27 mouse cellular contexts compared by ENCODE assay signal in genomic region chr4:46966551-46966950, GRCm38 (mm10). TPM values are rescaled to one million over a fixed set of nuclear protein-coding genes. Genes with fewer than 3 reads are reported as not detected.
DNase-seq lines count a peak whose midpoint lies in the region; ATAC-seq and TF ChIP-seq lines count a peak whose summit lies in the region.
"Had no signal": no experiment of that assay in that cellular context is flagged by ENCODE, and none has a peak within 500 bp of the region (broad histone marks: within the 10 kb centered on the region; RNA-seq: fewer than 3 reads in every experiment).

No protein-coding gene starts in this region.

- H3K4me1 ChIP-seq in embryonic facial prominence, embryonic 14.5 days (ENCODE audit: control insufficient read depth, insufficient read depth, low read length): no peaks in the 10 kb centered on the region
- no peaks in the 10 kb centered on the region for H3K4me1 ChIP-seq in embryonic facial prominence, embryonic 10.5 days
- H3K4me1 ChIP-seq in neural tube, embryonic 15.5 days: peaks cover 18% of the 10 kb centered on the region
- no peaks in the 10 kb centered on the region for H3K4me1 ChIP-seq in forebrain, embryonic 14.5 days (ENCODE audit: control insufficient read depth, insufficient read depth, low read length)
- H3K4me1 ChIP-seq: hindbrain, embryonic 10.5 days; intestine, embryonic 15.5 days; limb, embryonic 15.5 days; liver, embryonic 13.5 days had no signal

- no peaks in the 10 kb centered on the region for H3K27me3 ChIP-seq in embryonic facial prominence, embryonic 14.5 days (replicated peaks; ENCODE audit: control insufficient read depth, insufficient read depth, low read length)
- H3K27me3 ChIP-seq in embryonic facial prominence, embryonic 10.5 days (replicated peaks; ENCODE audit: low read depth, poor library complexity, severe bottlenecking): no peaks in the 10 kb centered on the region
- no peaks in the 10 kb centered on the region for H3K27me3 ChIP-seq in neural tube, embryonic 15.5 days (replicated peaks)
- no peaks in the 10 kb centered on the region for H3K27me3 ChIP-seq in forebrain, embryonic 14.5 days (replicated peaks; ENCODE audit: control insufficient read depth, insufficient read depth, low read length)
- H3K27me3 ChIP-seq: intestine, embryonic 15.5 days; limb, embryonic 15.5 days; liver, embryonic 13.5 days had no signal

- H3K36me3 ChIP-seq in embryonic facial prominence, embryonic 14.5 days (ENCODE audit: control insufficient read depth, insufficient read depth, low read length): no peaks in the 10 kb centered on the region
- no peaks in the 10 kb centered on the region for H3K36me3 ChIP-seq in embryonic facial prominence, embryonic 10.5 days (replicated peaks)
- no peaks in the 10 kb centered on the region for H3K36me3 ChIP-seq in neural tube, embryonic 15.5 days
- no peaks in the 10 kb centered on the region for H3K36me3 ChIP-seq in forebrain, embryonic 14.5 days (ENCODE audit: control insufficient read depth, insufficient read depth, low read length)
- H3K36me3 ChIP-seq: hindbrain, embryonic 10.5 days; intestine, embryonic 15.5 days; limb, embryonic 15.5 days; liver, embryonic 13.5 days had no signal

- DNase-seq in embryonic facial prominence, embryonic 14.5 days (ENCODE audit: low spot score): peak; percentile 29
- DNase-seq in embryonic facial prominence, embryonic 10.5 days (ENCODE audit: low spot score): no peak
- DNase-seq in layer of hippocampus, adult 2 months (ENCODE audit: low spot score in 2 of 2): no peak
- DNase-seq in layer of hippocampus, adult 9-11 months: no peak
- DNase-seq in gastrocnemius, postnatal 25 days: peak; percentile 32
- peak; percentile 3 for DNase-seq in lung, postnatal 25 days (ENCODE audit: low spot score)
- no peak for DNase-seq in forebrain, embryonic 14.5 days (ENCODE audit: low spot score)
- DNase-seq: adrenal gland, postnatal 14 days; cerebellum, adult 11 months; cerebellum, adult 9-11 months; heart, postnatal 14 days; kidney, adult 8-10 months; liver, embryonic 13.5 days; right cerebral cortex, postnatal 4 days; thymus, adult 2 months; thymus, postnatal 4 days had no signal

- H3K9ac ChIP-seq in embryonic facial prominence, embryonic 14.5 days (ENCODE audit: low read depth, low read length): no peak overlapping the region
- no peak overlapping the region for H3K9ac ChIP-seq in neural tube, embryonic 15.5 days (replicated peaks)
- no peak overlapping the region for H3K9ac ChIP-seq in forebrain, embryonic 14.5 days (ENCODE audit: low read length)
- H3K9ac ChIP-seq: intestine, embryonic 15.5 days; limb, embryonic 15.5 days; liver, embryonic 13.5 days had no signal

- H3K4me3 ChIP-seq in embryonic facial prominence, embryonic 14.5 days (ENCODE audit: low read depth, low read length): no peak overlapping the region
- no peak overlapping the region for H3K4me3 ChIP-seq in embryonic facial prominence, embryonic 10.5 days
- H3K4me3 ChIP-seq in layer of hippocampus, adult 2 months: no peak overlapping the region
- no peak overlapping the region for H3K4me3 ChIP-seq in neural tube, embryonic 15.5 days (replicated peaks)
- no peak overlapping the region for H3K4me3 ChIP-seq in forebrain, embryonic 14.5 days (ENCODE audit: low read depth, low read length)
- H3K4me3 ChIP-seq: hindbrain, embryonic 10.5 days; intestine, embryonic 15.5 days; limb, embryonic 15.5 days; liver, embryonic 13.5 days had no signal

- 0 out of 2 replicates have a peak, but pooled peaks cover 4% of the 10 kb centered on the region for H3K9me3 ChIP-seq in embryonic facial prominence, embryonic 14.5 days (ENCODE audit: control insufficient read depth, low read length)
- H3K9me3 ChIP-seq in embryonic facial prominence, embryonic 10.5 days: peaks cover 3% of the 10 kb centered on the region; the same call in 1 of the 2 replicates
- no peaks in the 10 kb centered on the region for H3K9me3 ChIP-seq in neural tube, embryonic 15.5 days (replicated peaks)
- H3K9me3 ChIP-seq in forebrain, embryonic 14.5 days (replicated peaks; ENCODE audit: control insufficient read depth, low read length): no peaks in the 10 kb centered on the region
- H3K9me3 ChIP-seq: intestine, embryonic 15.5 days; limb, embryonic 15.5 days; liver, embryonic 13.5 days had no signal

- H3K27ac ChIP-seq in embryonic facial prominence, embryonic 14.5 days (replicated peaks; ENCODE audit: low read depth, low read length): no peak overlapping the region
- H3K27ac ChIP-seq in embryonic facial prominence, embryonic 10.5 days (replicated peaks): no peak overlapping the region
- peak overlapping the region; percentile 46; the same call in 1 of the 2 replicates for H3K27ac ChIP-seq in layer of hippocampus, adult 2 months
- H3K27ac ChIP-seq in neural tube, embryonic 15.5 days (replicated peaks): no peak overlapping the region
- no peak overlapping the region for H3K27ac ChIP-seq in forebrain, embryonic 14.5 days (ENCODE audit: low read depth, low read length)
- H3K27ac ChIP-seq: hindbrain, embryonic 10.5 days; hindbrain, postnatal 0 days; intestine, embryonic 15.5 days; kidney, postnatal 0 days; limb, embryonic 15.5 days; liver, embryonic 13.5 days had no signal

- ATAC-seq in embryonic facial prominence, embryonic 14.5 days (ENCODE audit: low read depth): no peak
- ATAC-seq in neural tube, embryonic 15.5 days (ENCODE audit: low FRiP score): no peak
- ATAC-seq in forebrain, embryonic 14.5 days: no peak
- ATAC-seq: CD4-positive, CD25-positive, alpha-beta regulatory T cell, adult 4 months; forebrain, embryonic 16.5 days; hindbrain, postnatal 0 days; intestine, embryonic 15.5 days; midbrain, embryonic 16.5 days had no signal

- no peak overlapping the region for H3K4me2 ChIP-seq in embryonic facial prominence, embryonic 14.5 days (ENCODE audit: low read depth, low read length)
- no peak overlapping the region for H3K4me2 ChIP-seq in neural tube, embryonic 15.5 days
- H3K4me2 ChIP-seq in forebrain, embryonic 14.5 days (ENCODE audit: low read length): no peak overlapping the region
- H3K4me2 ChIP-seq: intestine, embryonic 15.5 days; limb, embryonic 15.5 days; liver, embryonic 13.5 days; midbrain, embryonic 11.5 days had no signal

- no peak for TF ChIP-seq CTCF in layer of hippocampus, adult 2 months (conservative IDR thresholded peaks at IDR 0.05)

RNA-seq across cellular contexts. Expression of gene Gabbr2, which starts 25.1 kb away (rescaled TPM):
- 0.64 and 0.78 TPM in 2 replicates for polyA plus RNA-seq in embryonic facial prominence, embryonic 14.5 days (2014; fragmentation: Nextera tagmentation; extraction: Ambion mirVana)
- polyA plus RNA-seq in embryonic facial prominence, embryonic 10.5 days (2016; fragmentation: Nextera tagmentation; extraction: Ambion mirVana): 0.15 and 0.30 TPM in 2 replicates
- 100 to 1,000 TPM; 203 to 223 TPM for total RNA-seq in layer of hippocampus, adult 2 months (2021)
- total RNA-seq in gastrocnemius, postnatal 25 days (2021): under 1 TPM; 0.05 to 0.26 TPM
- 9.2 and 12.5 TPM in 2 replicates for polyA plus RNA-seq in neural tube, embryonic 15.5 days (2015; fragmentation: Nextera tagmentation; extraction: Ambion mirVana)
- 1.7 and 3.5 TPM in 2 replicates for polyA plus RNA-seq in forebrain, embryonic 14.5 days (2014; fragmentation: Nextera tagmentation; extraction: Ambion mirVana)
- total RNA-seq: megakaryocyte, adult 5-6 weeks had no signal

Comparison
In these comparisons a context has a peak if more than half of its experiments do, and no peak if none do; other contexts are left out.
1. DNase-seq: peak in embryonic facial prominence, embryonic 14.5 days (single experiment), gastrocnemius, postnatal 25 days (single experiment) and lung, postnatal 25 days (single experiment); none in embryonic facial prominence, embryonic 10.5 days (single experiment), layer of hippocampus, adult 2 months (0 of 2), layer of hippocampus, adult 9-11 months (single experiment) and forebrain, embryonic 14.5 days (single experiment).